Mouse (Mus musculus): Measurements from ENCODE around the gene Ube2d3. TPM values are rescaled to one million over a fixed set of nuclear protein-coding genes. Genes with fewer than 3 reads are reported as not detected.

The Ube2d3 gene
- 100 to 1,000 TPM; 582 to 675 TPM for polyA plus RNA-seq (2017; shearing (Covaris generic))

DNA sequence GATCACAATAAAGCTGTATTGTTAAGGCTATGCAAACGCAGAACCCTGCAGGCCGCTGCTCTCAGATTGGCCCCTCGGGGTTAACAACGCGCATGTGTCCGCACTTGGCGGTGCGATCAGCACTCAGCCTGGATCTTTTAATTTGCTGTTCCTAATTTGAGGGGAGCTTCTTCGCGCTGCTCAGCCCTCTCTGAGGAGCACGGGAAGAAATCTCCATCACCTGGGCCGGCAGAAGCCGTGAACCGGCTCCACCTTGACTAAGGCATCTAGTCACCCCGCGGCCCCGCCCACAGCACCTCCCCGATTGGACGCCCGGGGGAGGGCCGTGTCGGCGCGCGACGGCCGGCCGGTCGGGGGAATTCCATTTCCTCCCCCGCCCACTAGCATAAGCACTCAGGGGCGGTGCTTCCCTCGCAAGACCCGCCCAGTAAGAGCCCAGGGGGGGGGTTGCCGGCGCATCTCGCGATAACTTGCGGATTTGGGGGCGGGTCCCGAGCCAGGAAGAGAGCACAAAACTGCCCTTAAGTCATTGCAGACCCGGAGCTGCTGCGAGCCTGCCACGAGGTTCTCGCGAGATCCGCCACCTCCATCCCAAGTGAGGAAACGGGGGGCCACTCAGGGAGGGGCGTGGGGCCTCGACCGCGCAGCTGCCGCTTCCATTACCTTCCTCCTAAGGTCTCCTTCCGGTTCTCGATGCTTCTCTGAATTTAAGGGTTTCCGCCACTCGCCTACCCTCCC is at the start of gene Ube2d3:
Ube2d3 (plus strand) TSS at position 392 of the 738 bp plus-strand sequence.

DNA sequence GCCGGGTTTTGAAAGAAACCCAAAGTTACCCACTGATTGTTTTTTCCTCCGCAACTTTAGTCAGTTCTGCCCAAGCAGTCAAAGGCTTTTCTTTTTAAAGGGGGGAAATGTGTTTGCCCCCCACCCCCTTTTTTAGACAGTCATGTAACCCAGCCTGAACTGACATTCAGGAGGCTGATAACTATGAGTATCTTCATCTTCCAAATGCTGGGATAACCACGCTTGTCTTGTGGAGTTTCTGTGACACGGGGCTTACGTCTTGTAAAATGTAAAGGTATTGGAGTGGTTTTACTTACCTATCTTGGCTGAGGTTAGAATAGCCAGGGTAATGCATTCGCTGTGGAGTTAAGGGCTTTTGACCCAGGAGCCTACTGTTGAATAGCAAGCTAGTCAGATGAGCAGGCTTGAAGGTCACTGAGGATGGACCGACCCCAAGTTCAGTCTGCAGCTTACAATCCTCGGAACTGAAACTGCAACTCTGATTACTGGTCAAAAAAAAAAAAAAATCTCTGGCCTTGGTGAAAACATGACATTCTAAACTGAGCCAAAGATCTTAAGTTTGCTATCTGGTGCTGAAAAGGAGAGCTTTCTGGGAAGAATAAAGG is 14.2 kb upstream of the Ube2d3 start, which contains the start of gene Cisd2:
Cisd2 (minus strand) TSS at position 318 of the 605 bp plus-strand sequence.

DNA sequence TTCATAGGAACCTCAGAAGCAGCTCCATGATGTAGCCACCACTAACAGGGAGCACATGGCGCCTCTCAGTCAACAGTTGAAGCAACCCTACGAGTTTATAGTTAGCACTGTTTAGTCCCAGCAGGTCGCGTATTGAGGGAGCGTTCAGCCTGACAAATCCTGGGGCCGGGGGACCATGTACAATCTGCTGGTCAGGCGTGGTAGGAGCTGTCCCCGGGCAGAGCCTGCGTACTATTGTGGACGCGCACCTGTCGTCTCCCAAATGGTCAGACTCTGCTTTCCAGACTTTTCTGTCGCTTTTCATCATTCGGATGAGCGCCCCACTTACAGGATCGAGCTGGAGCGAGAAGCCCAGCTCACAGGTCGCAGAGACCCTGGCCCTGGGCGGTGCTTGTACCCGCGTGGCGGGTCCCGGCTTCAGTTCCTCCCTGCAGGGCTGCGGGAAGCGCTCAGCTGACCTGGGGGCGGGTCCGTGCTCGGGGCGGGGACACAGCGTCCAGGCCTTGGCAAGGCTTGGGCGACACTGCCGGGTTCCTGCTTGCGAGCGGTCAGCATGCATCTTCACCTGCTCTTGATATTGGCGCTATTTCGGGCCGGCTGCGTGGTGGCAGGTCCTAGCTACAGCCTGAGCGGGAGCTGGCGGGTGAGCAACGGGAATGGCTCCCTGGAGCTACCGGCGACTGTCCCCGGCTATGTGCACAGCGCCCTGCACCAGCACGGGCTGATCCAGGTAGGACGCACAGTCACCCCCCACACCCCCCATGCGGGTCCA is 47.4 kb downstream of the Ube2d3 start, which contains the start of gene Manba:
Manba (plus strand) TSS at position 484 of the 772 bp plus-strand sequence.

Other genes with a start within 250 kb of the Ube2d3 start
- under 1 TPM; 0.72 to 0.98 TPM for gene Cenpe, start 225.6 kb upstream of the Ube2d3 start, polyA plus RNA-seq (2017; shearing (Covaris generic))
- gene Bdh2, start 156.9 kb upstream of the Ube2d3 start, polyA plus RNA-seq (2017; shearing (Covaris generic)), result under 1 TPM; 0.06 to 0.98 TPM
- gene Slc9b2, start 130.4 kb upstream of the Ube2d3 start, polyA plus RNA-seq (2017; shearing (Covaris generic)), result 10 to 100 TPM in 1 of 2 experiments, 1 to 10 TPM in 1; 7.3 to 15.9 TPM
- 1 to 10 TPM in 1 of 2 experiments, under 1 TPM in 1; 0.20 to 3.6 TPM for gene Slc9b1, start 90.1 kb upstream of the Ube2d3 start, polyA plus RNA-seq (2017; shearing (Covaris generic))
- 10 to 100 TPM; 56.6 to 76.1 TPM for gene Cisd2, start 14.2 kb upstream of the Ube2d3 start, polyA plus RNA-seq (2017; shearing (Covaris generic))
- gene Manba, start 47.5 kb downstream of the Ube2d3 start, polyA plus RNA-seq (2017; shearing (Covaris generic)), result 10 to 100 TPM; 32.0 to 37.2 TPM